Mouse (Mus musculus): ENCODE data around the gene Morc3. TPM values are rescaled to one million over a fixed set of nuclear protein-coding genes. Genes with fewer than 3 reads are reported as not detected.
A peak's percentile ranks its signal among the peaks of the same experiment; 100 is the strongest.

The Morc3 gene
- 26.8 and 27.0 TPM in 2 replicates for polyA plus RNA-seq (2015; fragmentation: Nextera tagmentation; extraction: Ambion mirVana)

DNA sequence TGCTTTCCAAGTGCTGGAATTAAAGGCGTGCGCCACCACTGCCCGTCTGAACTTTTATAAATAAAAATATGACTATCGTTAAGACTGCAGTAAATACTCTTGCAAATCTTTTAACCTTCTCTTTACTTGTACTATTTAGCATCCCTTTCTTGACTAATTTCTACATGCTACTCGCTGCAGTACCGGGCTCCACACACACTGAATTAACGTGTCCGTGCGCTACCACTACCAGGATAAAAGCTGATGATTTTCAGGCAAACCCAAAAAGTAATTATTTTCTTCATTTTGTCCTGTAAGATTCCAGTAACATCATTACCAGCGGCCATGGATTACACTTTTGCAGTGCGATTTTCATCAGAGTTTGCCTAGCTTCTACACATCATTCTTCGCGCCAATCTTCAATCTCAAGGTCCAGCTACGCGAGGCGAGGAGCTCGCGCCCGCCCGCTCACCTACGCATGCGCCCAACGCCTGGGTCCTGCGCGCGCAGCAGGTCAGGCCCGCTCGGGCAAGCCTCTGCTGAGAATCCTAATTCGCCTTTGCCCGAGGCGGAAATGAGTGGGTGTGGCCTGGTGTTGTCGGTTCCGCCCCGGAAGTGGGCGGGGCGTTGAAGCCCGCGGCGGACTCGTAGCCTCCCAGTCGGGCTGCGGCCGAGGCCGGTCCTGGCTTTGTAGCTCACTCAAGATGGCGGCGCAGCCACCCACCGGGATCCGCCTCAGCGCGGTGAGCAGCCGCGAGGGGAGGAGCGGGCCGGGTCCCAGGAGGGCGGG lies at the start of gene Morc3:
Morc3 (plus strand) TSS at position 495 of the 769 bp plus-strand sequence.
- Histone ChIP-seq H3K4me3 (replicated peaks; ENCODE audit: low read depth, low read length) (peak within 1 kb of the TSS; percentile 76), H3K27me3 (ENCODE audit: insufficient read depth, low read length) (no peaks in the 10 kb centered on the region), H3K4me1 (replicated peaks; ENCODE audit: insufficient read depth, low read length) (peaks cover 21% of the 10 kb centered on the region), H3K27ac (peak within 1 kb of the TSS; percentile 96), H3K4me2 (ENCODE audit: low read length) (peak within 1 kb of the TSS; percentile 88), H3K9me3 (replicated peaks; ENCODE audit: low read length) (no peaks in the 10 kb centered on the region), H3K9ac (ENCODE audit: low read depth, low read length) (peak within 1 kb of the TSS; percentile 86), H3K36me3 (ENCODE audit: insufficient read depth, low read length) (no peaks in the 10 kb centered on the region)
- no peak; the same call in 1 of the 2 replicates for TF ChIP-seq CTCF (IDR thresholded peaks at IDR 0.05; ENCODE audit: low read depth)
- ATAC-seq (replicated peaks; ENCODE audit: low FRiP score, low read depth) (peak; percentile 95), DNase-seq (ENCODE audit: low spot score) (peak; percentile 99)
- WGBS, result 12% methylated on average over 54 of the region's 55 CpGs

DNA sequence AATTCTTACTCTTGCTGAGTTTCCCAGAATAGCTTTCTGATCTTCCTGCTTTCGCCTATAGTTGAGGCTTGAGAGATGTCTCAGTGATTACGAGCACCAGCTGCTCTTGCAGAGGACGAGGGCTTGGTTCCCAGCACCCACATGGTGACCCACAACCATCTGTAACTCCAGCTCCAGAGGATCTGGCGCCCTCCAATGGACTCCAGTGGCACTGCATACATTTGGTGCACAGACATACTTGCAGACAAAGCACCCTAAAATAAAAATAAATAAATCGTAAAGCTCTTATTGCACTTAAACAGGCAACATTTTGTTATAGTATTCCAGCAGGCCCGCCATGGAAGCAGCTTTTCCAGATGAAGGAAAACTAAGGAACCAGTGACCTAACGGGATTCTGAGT lies 47.7 kb upstream of the Morc3 start:
- H3K9ac ChIP-seq (ENCODE audit: low read depth, low read length), result no peak overlapping the region
- WGBS, result 93% methylated on average over 7 of the region's 7 CpGs

DNA sequence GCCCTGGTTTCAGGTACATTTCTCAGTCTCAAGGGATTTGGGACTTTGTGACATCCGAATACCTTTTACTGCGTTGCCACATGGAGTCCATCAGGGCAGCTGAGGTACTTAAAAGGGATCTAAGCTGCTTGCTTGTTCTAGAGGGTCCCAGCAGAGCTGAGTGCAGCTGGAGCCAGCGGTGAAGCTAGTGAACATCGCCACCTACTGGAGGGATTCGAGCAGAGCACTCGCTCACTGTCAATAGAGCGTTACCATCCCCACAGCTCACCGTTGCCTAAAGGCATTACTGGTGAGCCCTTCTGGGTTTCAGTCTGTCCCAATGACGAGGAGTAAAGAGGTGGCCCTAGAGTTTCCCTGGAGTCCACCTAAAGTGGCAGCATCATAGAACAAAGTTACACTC lies 46.1 kb upstream of the Morc3 start:
- no peak overlapping the region for H3K9ac ChIP-seq (ENCODE audit: low read depth, low read length)
- peak; percentile 86 for ATAC-seq (replicated peaks; ENCODE audit: low FRiP score, low read depth)
- 4% methylated on average over 9 of the region's 9 CpGs for WGBS
- peak; percentile 97 for TF ChIP-seq CTCF (IDR thresholded peaks at IDR 0.05; ENCODE audit: low read depth)
- no peaks in the 10 kb centered on the region for H3K9me3 ChIP-seq (replicated peaks; ENCODE audit: low read length)
- H3K4me1 ChIP-seq (replicated peaks; ENCODE audit: insufficient read depth, low read length), result 0 out of 2 replicates have a peak, but pooled peaks cover 3% of the 10 kb centered on the region
- no peaks in the 10 kb centered on the region for H3K27me3 ChIP-seq (ENCODE audit: insufficient read depth, low read length)
- no peak overlapping the region for H3K4me3 ChIP-seq (replicated peaks; ENCODE audit: low read depth, low read length)
- 0 out of 2 replicates have a peak, but pooled peaks cover 4% of the 10 kb centered on the region for H3K36me3 ChIP-seq (ENCODE audit: insufficient read depth, low read length)
- DNase-seq (ENCODE audit: low spot score), result peak; percentile 90
- H3K4me2 ChIP-seq (ENCODE audit: low read length), result no peak overlapping the region
- no peak overlapping the region for H3K27ac ChIP-seq

More for the DNA sequence above, 47.7 kb upstream of the Morc3 start:
- 0 out of 2 replicates have a peak, but pooled peaks cover 4% of the 10 kb centered on the region for H3K36me3 ChIP-seq (ENCODE audit: insufficient read depth, low read length)
- H3K4me3 ChIP-seq (replicated peaks; ENCODE audit: low read depth, low read length), result no peak overlapping the region
- no peak overlapping the region for H3K27ac ChIP-seq
- H3K27me3 ChIP-seq (ENCODE audit: insufficient read depth, low read length), result no peaks in the 10 kb centered on the region
- H3K4me2 ChIP-seq (ENCODE audit: low read length), result no peak overlapping the region
- DNase-seq (ENCODE audit: low spot score) (no peak), ATAC-seq (replicated peaks; ENCODE audit: low FRiP score, low read depth) (no peak)
- TF ChIP-seq CTCF (IDR thresholded peaks at IDR 0.05; ENCODE audit: low read depth), result peak; percentile 31; the same call in 1 of the 2 replicates
- no peaks in the 10 kb centered on the region for H3K9me3 ChIP-seq (replicated peaks; ENCODE audit: low read length)
- H3K4me1 ChIP-seq (replicated peaks; ENCODE audit: insufficient read depth, low read length), result no peaks in the 10 kb centered on the region

DNA sequence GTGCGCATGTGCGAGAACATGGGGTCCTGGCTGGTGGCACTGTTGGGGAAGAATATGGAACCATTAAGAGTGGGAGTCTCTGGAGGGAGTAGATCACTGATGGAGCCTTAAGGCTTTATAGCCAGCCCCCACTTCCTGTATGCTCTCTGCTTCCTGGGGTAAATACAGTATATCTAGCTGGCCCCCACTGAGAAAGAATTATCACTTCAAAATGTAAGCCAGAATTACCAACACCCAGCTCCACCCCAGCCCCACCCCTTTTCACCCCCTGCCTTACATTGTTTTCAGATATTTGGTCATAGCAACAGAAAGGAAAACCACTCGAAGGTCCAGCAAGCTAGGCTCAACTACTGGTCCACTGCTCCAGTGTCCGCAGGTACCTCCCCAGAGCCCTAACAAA lies 43.5 kb upstream of the Morc3 start:
- Histone ChIP-seq H3K27ac (no peak overlapping the region), H3K4me1 (replicated peaks; ENCODE audit: insufficient read depth, low read length) (peaks cover 3% of the 10 kb centered on the region; the same call in 1 of the 2 replicates), H3K9me3 (replicated peaks; ENCODE audit: low read length) (no peaks in the 10 kb centered on the region), H3K4me3 (replicated peaks; ENCODE audit: low read depth, low read length) (no peak overlapping the region), H3K27me3 (ENCODE audit: insufficient read depth, low read length) (no peaks in the 10 kb centered on the region), H3K9ac (ENCODE audit: low read depth, low read length) (no peak overlapping the region), H3K4me2 (ENCODE audit: low read length) (no peak overlapping the region), H3K36me3 (ENCODE audit: insufficient read depth, low read length) (0 out of 2 replicates have a peak, but pooled peaks cover 4% of the 10 kb centered on the region)
- WGBS, result 86% methylated on average over 4 of the region's 4 CpGs
- ATAC-seq (replicated peaks; ENCODE audit: low FRiP score, low read depth) (no peak), DNase-seq (ENCODE audit: low spot score) (no peak)
- TF ChIP-seq CTCF (IDR thresholded peaks at IDR 0.05; ENCODE audit: low read depth), result no peak

DNA sequence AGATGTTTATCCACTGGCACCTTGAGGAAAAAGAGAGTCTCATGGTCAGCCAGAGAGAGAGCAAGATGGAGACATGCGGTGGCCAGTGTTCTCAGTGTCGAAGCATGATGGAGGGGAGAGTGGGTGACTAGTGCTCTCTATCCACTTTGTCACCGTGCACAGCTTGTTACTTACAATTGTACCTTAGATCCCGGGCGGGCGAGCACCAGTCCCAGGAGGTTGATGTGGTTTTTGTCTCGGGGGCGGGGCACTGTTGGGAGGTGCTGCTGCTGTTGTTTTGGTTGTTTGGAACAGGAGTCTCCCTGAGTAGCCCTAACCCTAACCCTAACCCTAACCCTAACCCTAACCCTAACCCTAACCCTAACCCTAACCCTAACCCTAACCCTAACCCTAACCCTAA lies 43.0 kb upstream of the Morc3 start:
- WGBS, result 98% methylated on average over 8 of the region's 8 CpGs
- H3K4me1 ChIP-seq (replicated peaks; ENCODE audit: insufficient read depth, low read length), result peaks cover 3% of the 10 kb centered on the region; the same call in 1 of the 2 replicates
- H3K27me3 ChIP-seq (ENCODE audit: insufficient read depth, low read length), result no peaks in the 10 kb centered on the region
- no peak overlapping the region for H3K4me2 ChIP-seq (ENCODE audit: low read length)
- DNase-seq (ENCODE audit: low spot score) (no peak), ATAC-seq (replicated peaks; ENCODE audit: low FRiP score, low read depth) (no peak)
- H3K27ac ChIP-seq, result no peak overlapping the region
- H3K9ac ChIP-seq (ENCODE audit: low read depth, low read length), result no peak overlapping the region
- 0 out of 2 replicates have a peak, but pooled peaks cover 3% of the 10 kb centered on the region for H3K36me3 ChIP-seq (ENCODE audit: insufficient read depth, low read length)
- no peak overlapping the region for H3K4me3 ChIP-seq (replicated peaks; ENCODE audit: low read depth, low read length)
- no peak for TF ChIP-seq CTCF (IDR thresholded peaks at IDR 0.05; ENCODE audit: low read depth)
- H3K9me3 ChIP-seq (replicated peaks; ENCODE audit: low read length), result no peaks in the 10 kb centered on the region

DNA sequence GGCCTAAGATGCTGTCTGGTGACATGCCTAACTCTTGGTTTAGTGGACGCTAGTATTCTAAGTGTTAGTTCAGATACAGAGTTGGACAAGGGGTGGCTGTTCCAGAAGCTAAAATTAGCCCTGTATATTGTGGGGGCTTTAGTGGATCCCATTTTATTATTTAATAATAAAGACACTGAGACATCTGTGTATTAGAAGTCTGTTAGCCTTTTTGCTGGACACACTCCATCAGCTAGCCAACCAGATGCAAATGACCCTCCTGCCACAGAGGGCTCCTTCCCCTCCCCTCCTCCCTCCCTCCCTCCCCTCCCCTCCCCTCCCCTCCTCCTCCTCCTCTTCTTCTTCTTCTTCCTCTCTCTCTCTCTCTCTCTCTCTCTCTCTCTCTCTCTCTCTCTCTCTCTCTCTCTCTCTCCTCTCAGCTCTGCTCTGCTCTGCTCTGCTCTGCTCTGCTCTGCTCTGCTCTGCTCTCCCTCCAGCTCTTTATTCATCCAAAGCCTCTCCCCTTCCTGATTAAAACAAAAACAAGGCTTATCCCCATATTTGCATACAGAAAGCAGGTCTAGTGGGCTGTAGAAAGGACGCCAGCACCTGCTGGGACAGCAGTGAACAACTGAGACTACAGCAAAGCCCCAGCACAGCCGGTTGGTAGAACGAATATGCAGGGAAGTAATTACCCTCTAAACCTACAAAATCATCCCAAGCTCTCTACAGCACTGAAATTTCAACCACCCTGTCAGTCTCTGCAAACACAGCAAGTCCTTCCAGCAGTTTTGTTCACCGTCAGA lies 41.8 kb upstream of the Morc3 start:
- no peak for ATAC-seq (replicated peaks; ENCODE audit: low FRiP score, low read depth)
- 46% methylated on average over 5 of the region's 5 CpGs for WGBS
- H3K4me3 ChIP-seq (replicated peaks; ENCODE audit: low read depth, low read length), result no peak overlapping the region

More for the DNA sequence above, 41.8 kb upstream of the Morc3 start:
- Histone ChIP-seq H3K4me1 (replicated peaks; ENCODE audit: insufficient read depth, low read length) (peaks cover 3% of the 10 kb centered on the region; the same call in 1 of the 2 replicates), H3K9ac (ENCODE audit: low read depth, low read length) (no peak overlapping the region), H3K9me3 (replicated peaks; ENCODE audit: low read length) (no peaks in the 10 kb centered on the region), H3K4me2 (ENCODE audit: low read length) (no peak overlapping the region), H3K27me3 (ENCODE audit: insufficient read depth, low read length) (no peaks in the 10 kb centered on the region), H3K36me3 (ENCODE audit: insufficient read depth, low read length) (no peaks in the 10 kb centered on the region), H3K27ac (no peak overlapping the region)
- no peak for DNase-seq (ENCODE audit: low spot score)
- TF ChIP-seq CTCF (IDR thresholded peaks at IDR 0.05; ENCODE audit: low read depth), result no peak
